Mouse (Mus musculus): ENCODE data around the gene Jup. TPM values are rescaled to one million over a fixed set of nuclear protein-coding genes. Genes with fewer than 3 reads are reported as not detected.

Gene Jup
- 35.6 and 41.8 TPM in 2 replicates for polyA plus RNA-seq (2016; fragmentation: Nextera tagmentation; extraction: Ambion mirVana)

DNA sequence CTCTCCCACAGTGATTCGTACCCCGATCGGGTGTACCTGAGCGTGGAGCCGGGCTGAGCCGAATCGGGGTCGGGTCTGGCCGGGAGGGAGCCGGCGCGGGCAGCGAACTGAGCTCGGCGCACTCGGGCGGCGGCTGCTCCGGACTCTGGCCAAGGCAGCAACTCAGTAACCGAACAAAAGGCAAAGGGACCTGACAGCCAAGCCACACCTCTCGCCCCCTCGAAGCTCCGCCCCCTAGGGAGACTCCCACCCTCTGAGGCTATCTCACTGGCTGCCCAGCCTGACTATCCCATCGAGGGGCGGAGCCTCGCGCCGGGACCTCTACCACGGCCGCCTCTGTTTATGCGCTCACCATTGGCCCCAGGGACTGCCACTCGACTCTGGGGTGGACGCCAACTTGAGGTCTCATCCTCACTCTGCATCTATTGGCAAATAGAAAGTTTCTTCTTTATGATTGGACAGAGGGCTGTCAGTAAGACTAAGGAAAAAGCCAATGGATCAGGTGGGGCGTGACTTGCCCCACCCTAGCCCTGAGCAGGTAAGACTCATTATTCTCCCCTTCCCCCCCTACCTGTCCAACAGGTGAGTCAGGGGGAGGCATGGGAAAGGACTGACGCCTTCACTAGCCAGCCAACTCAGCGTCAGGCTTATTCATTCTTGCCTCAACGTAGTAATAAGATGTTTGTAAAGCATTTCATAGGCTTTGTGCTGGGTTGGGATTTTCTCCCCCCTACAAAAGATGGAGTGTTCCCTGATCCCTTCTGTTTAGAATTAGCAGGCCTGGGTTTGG is at the start of gene Jup:
Gene Jup (minus strand): TSS at position 164 of the 790 bp plus-strand sequence.
- H3K27me3 ChIP-seq (ENCODE audit: low read depth, poor library complexity, severe bottlenecking): peaks cover 26% of the 10 kb centered on the region
- H3K36me3 ChIP-seq: no peaks in the 10 kb centered on the region
- peak; percentile 94 for DNase-seq (ENCODE audit: low spot score)
- H3K9me3 ChIP-seq (replicated peaks): no peaks in the 10 kb centered on the region
- H3K4me1 ChIP-seq: peaks cover 51% of the 10 kb centered on the region
- peak within 1 kb of the TSS; percentile 70 for H3K4me3 ChIP-seq
- 1% methylated on average over 37 of the region's 37 CpGs for WGBS
- H3K27ac ChIP-seq: peak within 1 kb of the TSS; percentile 88

DNA sequence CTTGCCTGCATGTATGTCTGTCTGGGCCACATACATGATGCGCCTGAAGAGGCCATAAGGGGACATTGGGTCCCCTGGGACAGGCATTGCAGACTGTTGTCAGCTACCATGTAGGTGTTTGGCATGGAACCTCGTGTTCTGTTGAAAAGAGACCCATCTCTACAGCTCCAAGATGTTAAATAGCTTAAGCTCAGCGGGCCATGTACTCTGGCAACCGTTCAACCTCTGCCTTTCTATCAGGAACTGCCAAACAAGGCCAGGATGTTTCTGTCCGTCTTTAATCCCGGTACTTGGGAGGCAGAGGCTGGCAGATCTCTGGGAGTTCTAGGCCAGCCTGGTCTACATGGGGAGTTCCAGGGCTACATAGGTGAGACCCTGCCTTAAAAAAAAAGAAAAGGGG is 45.1 kb upstream of the Jup start:
- 88% methylated on average over 6 of the region's 6 CpGs for WGBS
- peaks cover 22% of the 10 kb centered on the region for H3K36me3 ChIP-seq

DNA sequence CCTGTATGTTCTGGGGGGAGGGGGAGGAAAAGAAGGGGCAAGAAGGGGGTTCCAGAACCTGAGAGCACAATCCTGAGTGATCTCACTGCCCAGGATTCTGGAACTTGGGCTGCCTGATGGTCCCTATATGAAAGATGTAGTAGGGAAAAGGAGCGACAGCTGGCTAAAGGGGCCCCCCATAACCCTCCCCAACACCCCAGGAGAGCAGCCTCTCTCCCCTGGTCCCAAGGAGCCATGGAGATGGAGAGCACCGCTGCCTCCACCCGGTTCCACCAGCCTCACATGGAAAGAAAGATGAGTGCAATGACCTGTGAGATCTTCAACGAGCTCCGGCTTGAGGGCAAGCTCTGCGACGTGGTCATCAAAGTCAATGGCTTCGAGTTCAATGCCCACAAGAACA is 44.2 kb upstream of the Jup start, which contains the start of the genes Nt5c3b and Klhl10:
Gene Nt5c3b (minus strand): TSS at position 12 of the 400 bp plus-strand sequence.
Gene Klhl10 (plus strand): TSS at position 121 of the 400 bp plus-strand sequence.
- Histone ChIP-seq H3K4me1 (peaks cover 24% of the 10 kb centered on the region), H3K27ac (peak within 1 kb of the TSS; percentile 97), H3K27me3 (ENCODE audit: low read depth, poor library complexity, severe bottlenecking) (no peaks in the 10 kb centered on the region), H3K9me3 (replicated peaks) (no peaks in the 10 kb centered on the region), H3K4me3 (peak within 1 kb of the TSS; percentile 99), H3K36me3 (peaks cover 31% of the 10 kb centered on the region)
- no peak for DNase-seq (ENCODE audit: low spot score)
- WGBS: 87% methylated on average over 8 of the region's 8 CpGs

More for the DNA sequence above, 45.1 kb upstream of the Jup start:
- H3K4me3 ChIP-seq: no peak overlapping the region
- no peaks in the 10 kb centered on the region for H3K27me3 ChIP-seq (ENCODE audit: low read depth, poor library complexity, severe bottlenecking)
- no peaks in the 10 kb centered on the region for H3K9me3 ChIP-seq (replicated peaks)
- no peak overlapping the region for H3K27ac ChIP-seq
- no peak for DNase-seq (ENCODE audit: low spot score)
- H3K4me1 ChIP-seq: peaks cover 24% of the 10 kb centered on the region

DNA sequence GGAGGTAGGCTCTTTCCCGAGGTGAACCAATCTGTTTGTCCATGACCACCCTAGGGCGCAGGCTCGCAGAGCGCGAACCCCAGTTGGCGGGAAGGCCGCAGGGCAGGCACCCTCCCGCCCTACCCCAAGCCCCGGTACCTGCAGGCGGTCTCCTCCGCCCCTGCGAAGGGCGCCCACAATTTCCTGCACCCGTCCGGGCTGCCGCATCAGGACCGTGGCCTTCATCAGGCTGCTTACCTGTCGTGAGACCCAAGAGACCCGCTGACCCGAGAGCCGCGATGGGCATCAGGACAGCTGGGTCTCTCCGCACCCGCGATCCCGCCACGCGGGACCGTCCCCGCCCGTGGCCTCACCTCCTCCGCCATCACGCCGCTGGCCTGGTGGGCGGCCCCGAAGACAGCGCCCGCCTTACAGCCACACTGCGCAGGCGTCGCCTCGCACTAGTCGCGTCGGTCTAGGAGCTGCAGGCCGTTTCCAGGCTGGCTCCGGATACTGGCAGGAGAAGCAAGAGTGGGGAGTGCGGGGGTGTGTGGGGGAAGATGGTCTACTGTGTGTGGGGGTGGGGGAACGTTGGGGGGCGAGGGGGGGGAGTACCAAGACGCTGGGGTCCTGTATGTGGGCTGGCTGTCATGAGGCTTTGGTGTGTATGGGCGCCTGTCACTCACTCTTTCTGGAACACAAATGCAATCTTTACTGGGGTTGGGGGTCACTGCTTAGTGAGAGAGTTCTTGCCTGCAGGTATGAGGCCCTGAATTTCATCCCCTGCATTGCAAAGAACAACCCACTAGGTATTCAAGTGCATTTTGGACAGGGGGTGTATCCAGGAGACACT is 43.3 kb upstream of the Jup start:
- Histone ChIP-seq H3K9me3 (replicated peaks) (no peaks in the 10 kb centered on the region), H3K4me1 (peaks cover 24% of the 10 kb centered on the region), H3K36me3 (peaks cover 40% of the 10 kb centered on the region), H3K4me3 (peak overlapping the region; percentile 99), H3K27ac (peak overlapping the region; percentile 97), H3K27me3 (ENCODE audit: low read depth, poor library complexity, severe bottlenecking) (no peaks in the 10 kb centered on the region)
- peak; percentile 87 for DNase-seq (ENCODE audit: low spot score)
- 1% methylated on average over 52 of the region's 52 CpGs for WGBS

GRCm38 (mm10) chr11:100437901-100438300 is 40.3 kb upstream of the Jup start:
- Histone ChIP-seq H3K27ac (no peak overlapping the region), H3K4me3 (no peak overlapping the region), H3K4me1 (peaks cover 24% of the 10 kb centered on the region), H3K36me3 (peaks cover 66% of the 10 kb centered on the region), H3K9me3 (replicated peaks) (no peaks in the 10 kb centered on the region), H3K27me3 (ENCODE audit: low read depth, poor library complexity, severe bottlenecking) (no peaks in the 10 kb centered on the region)
- DNase-seq (ENCODE audit: low spot score): no peak
- 96% methylated on average over 1 of the region's 1 CpGs for WGBS

DNA sequence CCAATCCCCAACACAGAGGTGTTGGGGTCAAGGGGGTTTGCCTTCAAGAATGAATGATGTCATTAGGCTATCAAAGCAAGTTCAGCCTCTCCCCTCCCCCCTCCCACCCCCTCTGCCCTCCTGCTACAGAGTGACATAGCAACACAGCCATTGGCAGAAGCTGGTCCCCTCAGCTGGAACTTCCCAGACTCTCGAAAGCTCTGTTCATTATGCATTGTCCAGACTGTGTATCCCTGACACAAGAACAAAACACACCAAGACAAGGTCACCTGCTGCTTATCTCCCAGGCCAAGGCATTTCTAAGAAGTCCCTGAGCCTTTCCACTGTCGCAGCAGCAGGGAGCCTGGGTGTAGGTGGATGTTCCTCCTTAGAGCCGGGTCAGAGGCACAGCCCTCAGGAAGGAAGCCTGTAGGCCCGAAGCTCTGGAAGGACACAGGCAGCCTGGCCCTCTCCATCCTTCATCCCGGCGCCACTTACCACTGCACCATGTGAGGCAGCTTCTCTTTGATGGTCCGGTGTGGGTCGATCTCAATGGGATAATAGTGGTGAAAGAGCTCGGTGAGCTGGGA is 38.2 kb upstream of the Jup start:
- no peak overlapping the region for H3K4me3 ChIP-seq
- H3K4me1 ChIP-seq: peaks cover 12% of the 10 kb centered on the region
- H3K27ac ChIP-seq: no peak overlapping the region
- H3K27me3 ChIP-seq (ENCODE audit: low read depth, poor library complexity, severe bottlenecking): no peaks in the 10 kb centered on the region
- H3K9me3 ChIP-seq (replicated peaks): no peaks in the 10 kb centered on the region
- 84% methylated on average over 9 of the region's 9 CpGs for WGBS
- H3K36me3 ChIP-seq: peaks cover 86% of the 10 kb centered on the region
- DNase-seq (ENCODE audit: low spot score): no peak

DNA sequence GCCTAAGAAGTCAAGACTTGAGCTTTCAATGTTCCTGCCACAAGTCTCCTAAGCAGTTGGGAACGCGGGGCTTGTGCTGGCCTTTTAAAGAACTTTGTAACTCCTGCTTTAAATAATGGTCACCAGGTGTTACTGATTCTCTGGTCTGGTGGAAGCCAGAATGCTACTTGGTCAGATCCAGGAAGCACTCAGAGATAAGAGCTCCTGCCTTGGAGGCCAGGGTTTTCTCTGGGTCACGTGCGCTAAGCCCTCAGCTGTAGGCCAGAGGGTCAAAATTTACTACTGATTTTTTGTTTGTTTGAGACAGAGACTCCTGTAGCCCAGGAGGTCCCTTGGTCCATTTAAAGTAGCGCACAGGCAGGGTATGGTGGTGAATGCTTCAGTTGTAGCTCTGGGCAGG is 34.4 kb upstream of the Jup start:
- no peaks in the 10 kb centered on the region for H3K4me1 ChIP-seq
- no peaks in the 10 kb centered on the region for H3K27me3 ChIP-seq (ENCODE audit: low read depth, poor library complexity, severe bottlenecking)
- no peak overlapping the region for H3K27ac ChIP-seq
- 91% methylated on average over 5 of the region's 5 CpGs for WGBS
- H3K4me3 ChIP-seq: no peak overlapping the region
- DNase-seq (ENCODE audit: low spot score): no peak
- H3K9me3 ChIP-seq (replicated peaks): no peaks in the 10 kb centered on the region
- H3K36me3 ChIP-seq: peaks cover 90% of the 10 kb centered on the region

DNA sequence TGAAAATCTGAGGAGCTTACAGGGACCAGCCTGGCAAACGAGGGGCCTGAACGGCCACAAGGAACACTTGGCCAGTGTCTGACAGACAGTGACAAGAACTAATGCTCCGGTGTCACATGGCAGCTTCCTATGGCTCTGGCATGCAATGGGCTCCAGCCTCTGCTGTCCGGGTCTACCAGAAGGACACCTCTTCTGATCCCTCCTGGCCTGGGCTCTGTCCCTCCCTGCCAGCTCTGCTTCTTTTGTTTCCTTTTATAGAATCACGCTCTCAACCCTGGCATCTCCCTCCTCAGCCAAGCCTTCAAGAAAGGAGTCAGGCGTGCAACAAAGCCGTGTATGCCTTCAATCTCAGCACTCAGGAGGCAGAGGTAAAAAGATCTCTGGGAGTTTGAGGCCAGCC is 32.5 kb upstream of the Jup start:
- Histone ChIP-seq H3K9me3 (replicated peaks) (no peaks in the 10 kb centered on the region), H3K4me1 (no peaks in the 10 kb centered on the region), H3K4me3 (no peak overlapping the region), H3K27me3 (ENCODE audit: low read depth, poor library complexity, severe bottlenecking) (no peaks in the 10 kb centered on the region), H3K27ac (no peak overlapping the region), H3K36me3 (peaks cover 84% of the 10 kb centered on the region)
- WGBS: 95% methylated on average over 7 of the region's 7 CpGs
- DNase-seq (ENCODE audit: low spot score): no peak

DNA sequence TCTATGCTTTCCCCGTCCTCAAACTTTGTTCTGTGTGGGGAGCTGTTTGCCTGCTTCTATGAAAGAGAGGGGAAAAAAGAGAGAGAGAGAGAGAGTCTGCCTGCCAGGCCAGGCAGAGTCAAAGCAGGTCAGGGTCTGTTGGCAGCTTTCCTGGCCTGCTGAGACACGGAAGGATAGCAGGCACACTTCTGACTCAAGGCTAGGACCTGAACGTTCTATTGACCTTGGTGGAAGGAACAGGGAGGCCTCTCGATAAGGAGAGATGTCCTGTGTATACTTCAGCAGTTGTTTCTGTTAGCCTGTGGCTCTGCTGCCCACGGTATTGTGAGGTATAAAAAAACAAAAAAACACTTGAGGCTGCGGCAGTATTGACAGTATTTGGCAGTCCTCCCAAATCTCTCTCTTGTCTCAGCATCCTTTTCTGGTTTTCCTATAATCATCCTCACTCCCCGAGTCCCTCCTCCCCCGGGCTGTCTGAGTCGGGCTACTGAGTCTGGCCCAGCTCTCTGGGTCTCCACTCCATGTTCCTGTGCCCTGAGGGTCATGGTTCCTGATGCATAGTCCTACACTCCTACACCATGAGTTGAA is 31.1 kb upstream of the Jup start:
- H3K4me3 ChIP-seq: no peak overlapping the region
- no peaks in the 10 kb centered on the region for H3K4me1 ChIP-seq
- peaks cover 86% of the 10 kb centered on the region for H3K36me3 ChIP-seq
- H3K27me3 ChIP-seq (ENCODE audit: low read depth, poor library complexity, severe bottlenecking): no peaks in the 10 kb centered on the region
- H3K9me3 ChIP-seq (replicated peaks): no peaks in the 10 kb centered on the region
- no peak for DNase-seq (ENCODE audit: low spot score)
- WGBS: 87% methylated on average over 9 of the region's 9 CpGs
- H3K27ac ChIP-seq: no peak overlapping the region

DNA sequence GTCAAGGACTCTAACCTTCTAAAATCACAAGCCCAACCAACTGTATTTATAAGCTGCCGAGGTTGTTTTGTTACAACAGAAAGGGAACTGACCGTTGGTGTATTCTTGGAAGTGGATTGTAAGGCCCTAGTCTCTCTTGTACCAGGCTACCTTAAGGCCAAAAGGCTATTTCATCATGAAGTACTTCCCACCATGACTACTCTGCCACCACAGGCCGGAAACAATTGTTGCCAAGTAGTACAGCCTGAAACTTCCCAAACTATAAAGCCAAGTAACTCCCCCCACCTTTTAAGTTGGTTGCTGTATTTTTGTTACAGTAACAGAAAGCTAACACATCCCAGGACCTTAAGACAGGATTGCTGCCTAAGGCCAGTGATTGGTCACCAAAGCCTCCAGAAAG is 29.3 kb upstream of the Jup start:
- 93% methylated on average over 3 of the region's 3 CpGs for WGBS

GRCm38 (mm10) chr11:100425851-100426250 is 28.3 kb upstream of the Jup start:
- DNase-seq (ENCODE audit: low spot score): no peak
- Histone ChIP-seq H3K27me3 (ENCODE audit: low read depth, poor library complexity, severe bottlenecking) (no peaks in the 10 kb centered on the region), H3K4me3 (no peak overlapping the region), H3K27ac (no peak overlapping the region), H3K9me3 (replicated peaks) (no peaks in the 10 kb centered on the region), H3K36me3 (peaks cover 88% of the 10 kb centered on the region), H3K4me1 (0 out of 2 replicates have a peak, but pooled peaks cover 1% of the 10 kb centered on the region)
- 30% methylated on average over 7 of the region's 7 CpGs for WGBS

More for the DNA sequence above, 29.3 kb upstream of the Jup start:
- H3K27ac ChIP-seq: no peak overlapping the region
- DNase-seq (ENCODE audit: low spot score): no peak
- no peaks in the 10 kb centered on the region for H3K9me3 ChIP-seq (replicated peaks)
- no peaks in the 10 kb centered on the region for H3K4me1 ChIP-seq
- H3K36me3 ChIP-seq: peaks cover 88% of the 10 kb centered on the region
- H3K4me3 ChIP-seq: no peak overlapping the region
- H3K27me3 ChIP-seq (ENCODE audit: low read depth, poor library complexity, severe bottlenecking): no peaks in the 10 kb centered on the region

DNA sequence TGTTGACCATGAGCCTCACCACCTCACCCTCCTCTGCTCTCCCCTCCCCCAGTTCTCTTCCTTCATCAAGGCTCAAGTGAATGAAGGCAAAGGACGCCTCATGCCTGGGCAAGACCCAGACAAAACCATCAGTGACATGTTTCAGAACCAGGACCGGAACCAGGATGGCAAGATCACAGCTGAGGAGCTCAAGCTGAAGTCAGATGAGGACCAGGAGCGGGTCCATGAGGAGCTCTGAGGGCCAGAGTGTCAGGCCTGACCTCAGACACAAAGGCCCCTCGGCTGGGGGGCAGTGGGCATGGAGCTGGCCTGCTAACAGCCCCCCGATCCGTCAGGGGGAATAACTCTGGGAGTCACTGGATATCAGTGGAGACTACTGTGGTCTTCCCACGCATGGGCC is 26.3 kb upstream of the Jup start:
- no peak for DNase-seq (ENCODE audit: low spot score)
- H3K4me1 ChIP-seq: 0 out of 2 replicates have a peak, but pooled peaks cover 3% of the 10 kb centered on the region
- 91% methylated on average over 7 of the region's 7 CpGs for WGBS
- no peaks in the 10 kb centered on the region for H3K27me3 ChIP-seq (ENCODE audit: low read depth, poor library complexity, severe bottlenecking)
- H3K4me3 ChIP-seq: no peak overlapping the region
- H3K36me3 ChIP-seq: peaks cover 84% of the 10 kb centered on the region
- H3K9me3 ChIP-seq (replicated peaks): no peaks in the 10 kb centered on the region
- H3K27ac ChIP-seq: no peak overlapping the region
